Mouse (Mus musculus) kidney, adult 8-10 months (tissue): Measurements from ENCODE around the gene Cmtm7.

ENCODE experiments used
- DNase-seq, 2 experiments: peaks; one replicate each; pipeline ENCODE4 v3.0.0; 2022

The Cmtm7 gene

GRCm38 (mm10) chr9:114781526-114782212, at the start of gene Cmtm7:
Cmtm7 (minus strand) TSS chr9:114781856.
- DNase-seq = peak; percentile 70 to 77

GRCm38 (mm10) chr9:114830351-114830750, 48.7 kb upstream of the Cmtm7 start:
- DNase-seq = no peak

- DNase-seq = no peak
These were observed 48.0 kb upstream of the Cmtm7 start for GRCm38 (mm10) chr9:114829669-114830068.

GRCm38 (mm10) chr9:114828377-114828776, 46.7 kb upstream of the Cmtm7 start:
- no peak for DNase-seq

GRCm38 (mm10) chr9:114827242-114827852, 45.7 kb upstream of the Cmtm7 start:
- DNase-seq = no peak

GRCm38 (mm10) chr9:114824166-114824565, 42.5 kb upstream of the Cmtm7 start:
- no peak for DNase-seq

- no peak for DNase-seq
These were observed 40.1 kb upstream of the Cmtm7 start for GRCm38 (mm10) chr9:114821548-114822289.

- no peak for DNase-seq
These were observed 37.3 kb upstream of the Cmtm7 start for GRCm38 (mm10) chr9:114818918-114819317.

GRCm38 (mm10) chr9:114817012-114817411, 35.4 kb upstream of the Cmtm7 start:
- DNase-seq = no peak

- no peak for DNase-seq
These were observed 34.5 kb upstream of the Cmtm7 start for GRCm38 (mm10) chr9:114816121-114816520.

- peak; percentile 35 to 60 for DNase-seq
These were observed 33.7 kb upstream of the Cmtm7 start for GRCm38 (mm10) chr9:114815315-114815714.

- DNase-seq = no peak
These were observed 30.3 kb upstream of the Cmtm7 start for GRCm38 (mm10) chr9:114812001-114812400.

- no peak for DNase-seq
These were observed 29.2 kb upstream of the Cmtm7 start for GRCm38 (mm10) chr9:114810837-114811236.

GRCm38 (mm10) chr9:114808671-114809070, 27.0 kb upstream of the Cmtm7 start:
- no peak for DNase-seq

- no peak for DNase-seq
These were observed 25.6 kb upstream of the Cmtm7 start for GRCm38 (mm10) chr9:114807261-114807660.

- DNase-seq = peak; percentile 17 to 40
These were observed 23.6 kb upstream of the Cmtm7 start for GRCm38 (mm10) chr9:114805151-114805671.

- no peak for DNase-seq
These were observed 20.5 kb upstream of the Cmtm7 start for GRCm38 (mm10) chr9:114802191-114802590.

- DNase-seq = no peak
These were observed 19.6 kb upstream of the Cmtm7 start for GRCm38 (mm10) chr9:114801301-114801700.

- no peak for DNase-seq
These were observed 17.9 kb upstream of the Cmtm7 start for GRCm38 (mm10) chr9:114799498-114800107.

GRCm38 (mm10) chr9:114798845-114799244, 17.2 kb upstream of the Cmtm7 start:
- DNase-seq = no peak

GRCm38 (mm10) chr9:114797329-114798004, 15.8 kb upstream of the Cmtm7 start:
- peak; percentile 57 to 81 for DNase-seq

GRCm38 (mm10) chr9:114796473-114797050, 14.9 kb upstream of the Cmtm7 start:
- DNase-seq = no peak
